Mouse (Mus musculus): ENCODE data around the gene Mlxipl.
"Not testable (repeated sequence)": the region's sequence is repeated elsewhere in the genome, so short reads cannot be mapped to it uniquely, and the experiment has no call there.

Mlxipl gene

GRCm38 (mm10) chr5:135089653-135090052 is at the start of gene Mlxipl:
Gene Mlxipl, plus strand, starts transcription at chr5:135089890.
- no peak for DNase-seq (ENCODE audit: extremely low spot score, low read depth, low spot score)

GRCm38 (mm10) chr5:135040059-135040458 is 49.6 kb upstream of the Mlxipl start:
- no peak for DNase-seq (ENCODE audit: extremely low spot score, low read depth, low spot score)

GRCm38 (mm10) chr5:135040777-135041176 is 48.9 kb upstream of the Mlxipl start:
- no peak for DNase-seq (ENCODE audit: extremely low spot score, low read depth, low spot score)

GRCm38 (mm10) chr5:135042105-135042788 is 47.4 kb upstream of the Mlxipl start:
- DNase-seq (ENCODE audit: extremely low spot score, low read depth, low spot score), result no peak

- DNase-seq (ENCODE audit: extremely low spot score, low read depth, low spot score), result no peak
These were observed 45.1 kb upstream of the Mlxipl start for GRCm38 (mm10) chr5:135044575-135044974.

GRCm38 (mm10) chr5:135048539-135048938 is 41.2 kb upstream of the Mlxipl start:
- no peak for DNase-seq (ENCODE audit: extremely low spot score, low read depth, low spot score)

GRCm38 (mm10) chr5:135049268-135049667 is 40.4 kb upstream of the Mlxipl start:
- DNase-seq (ENCODE audit: extremely low spot score, low read depth, low spot score), result not testable (repeated sequence)

- no peak for DNase-seq (ENCODE audit: extremely low spot score, low read depth, low spot score)
These were observed 36.3 kb upstream of the Mlxipl start for GRCm38 (mm10) chr5:135053356-135053755.

- peak; percentile 90 for DNase-seq (ENCODE audit: extremely low spot score, low read depth, low spot score)
These were observed 25.9 kb upstream of the Mlxipl start, which contains the start of gene Dnajc30 for GRCm38 (mm10) chr5:135063629-135064381. Gene Dnajc30, plus strand, starts transcription at chr5:135064202.

- DNase-seq (ENCODE audit: extremely low spot score, low read depth, low spot score), result no peak
These were observed 25.3 kb upstream of the Mlxipl start for GRCm38 (mm10) chr5:135064382-135064766.

- DNase-seq (ENCODE audit: extremely low spot score, low read depth, low spot score), result not testable (repeated sequence)
These were observed 24.7 kb upstream of the Mlxipl start, which contains the start of gene Bud23 for GRCm38 (mm10) chr5:135064909-135065446. Gene Bud23, minus strand, starts transcription at chr5:135064959.

- DNase-seq (ENCODE audit: extremely low spot score, low read depth, low spot score), result no peak
These were observed 23.7 kb upstream of the Mlxipl start for GRCm38 (mm10) chr5:135066008-135066407.

GRCm38 (mm10) chr5:135070448-135070847 is 19.2 kb upstream of the Mlxipl start:
- no peak for DNase-seq (ENCODE audit: extremely low spot score, low read depth, low spot score)

- no peak for DNase-seq (ENCODE audit: extremely low spot score, low read depth, low spot score)
These were observed 17.6 kb upstream of the Mlxipl start for GRCm38 (mm10) chr5:135072061-135072460.

GRCm38 (mm10) chr5:135072720-135073119 is 17.0 kb upstream of the Mlxipl start:
- DNase-seq (ENCODE audit: extremely low spot score, low read depth, low spot score), result no peak

- DNase-seq (ENCODE audit: extremely low spot score, low read depth, low spot score), result no peak
These were observed 16.1 kb upstream of the Mlxipl start for GRCm38 (mm10) chr5:135073349-135074150.

- DNase-seq (ENCODE audit: extremely low spot score, low read depth, low spot score), result no peak
These were observed 14.0 kb upstream of the Mlxipl start for GRCm38 (mm10) chr5:135075655-135076054.

- no peak for DNase-seq (ENCODE audit: extremely low spot score, low read depth, low spot score)
These were observed 13.3 kb upstream of the Mlxipl start for GRCm38 (mm10) chr5:135076368-135076767.

- DNase-seq (ENCODE audit: extremely low spot score, low read depth, low spot score), result no peak
These were observed 12.7 kb upstream of the Mlxipl start for GRCm38 (mm10) chr5:135076931-135077505.

GRCm38 (mm10) chr5:135077564-135078481 is 11.9 kb upstream of the Mlxipl start, which contains the start of gene Vps37d:
Gene Vps37d, minus strand, starts transcription at chr5:135078266.
- DNase-seq (ENCODE audit: extremely low spot score, low read depth, low spot score), result peak; percentile 54
